ENCODE assay signal across 8 mouse cellular contexts in genomic region chr15:12196410-12197191, GRCm38 (mm10). TPM values are rescaled to one million over a fixed set of nuclear protein-coding genes. Genes with fewer than 3 reads are reported as not detected.
DNase-seq lines count a peak whose midpoint lies in the region; ATAC-seq and TF ChIP-seq lines count a peak whose summit lies in the region.

No protein-coding gene starts in this region.

- peak; percentile 29 for ATAC-seq in intestine, embryonic 16.5 days
- peak; percentile 56 for ATAC-seq in liver, postnatal 0 days
- ATAC-seq in neural tube, embryonic 12.5 days (ENCODE audit: low FRiP score, low read depth), result peak; percentile 77; the same call in 1 of the 2 replicates

- no peak for TF ChIP-seq EP300 in liver, postnatal 0 days (IDR thresholded peaks at IDR 0.05; ENCODE audit: low read depth)

- no peak overlapping the region for H3K4me3 ChIP-seq in intestine, embryonic 16.5 days (ENCODE audit: low read length)
- H3K4me3 ChIP-seq in liver, postnatal 0 days (ENCODE audit: low read depth, low read length), result no peak overlapping the region
- no peak overlapping the region for H3K4me3 ChIP-seq in neural tube, embryonic 12.5 days

- DNase-seq in 416B (ENCODE audit: low read depth) (peak; percentile 84), MN1 (ENCODE audit: low spot score) (peak; percentile 80)
- peak; percentile 68 to 82 for DNase-seq in cerebellum, postnatal 25 days
- DNase-seq in heart, adult 18-20 months, result peak; percentile 76 to 82
- DNase-seq in liver, postnatal 0 days, result peak; percentile 70
- peak; percentile 72 for DNase-seq in thymus, postnatal 25 days

- H3K9ac ChIP-seq in intestine, embryonic 16.5 days (ENCODE audit: low read depth, low read length), result no peak overlapping the region; the same call in 1 of the 2 replicates
- H3K9ac ChIP-seq in liver, postnatal 0 days (replicated peaks), result no peak overlapping the region
- H3K9ac ChIP-seq in neural tube, embryonic 12.5 days, result no peak overlapping the region

- no peaks in the 10 kb centered on the region for H3K9me3 ChIP-seq in intestine, embryonic 16.5 days (ENCODE audit: control insufficient read depth, low read length)
- H3K9me3 ChIP-seq in liver, postnatal 0 days (ENCODE audit: low read length), result no peaks in the 10 kb centered on the region
- no peaks in the 10 kb centered on the region for H3K9me3 ChIP-seq in neural tube, embryonic 12.5 days

- peak; percentile 81 for TF ChIP-seq CTCF in liver, postnatal 0 days (IDR thresholded peaks at IDR 0.05; ENCODE audit: low read depth)

- peaks cover 20% of the 10 kb centered on the region for H3K4me1 ChIP-seq in intestine, embryonic 16.5 days (ENCODE audit: control insufficient read depth, insufficient read depth, low read length)
- peaks cover 20% of the 10 kb centered on the region for H3K4me1 ChIP-seq in liver, postnatal 0 days (ENCODE audit: insufficient read depth)
- no peaks in the 10 kb centered on the region for H3K4me1 ChIP-seq in neural tube, embryonic 12.5 days

- H3K27me3 ChIP-seq in intestine, embryonic 16.5 days (replicated peaks; ENCODE audit: control insufficient read depth, insufficient read depth, low read length), result no peaks in the 10 kb centered on the region
- H3K27me3 ChIP-seq in liver, postnatal 0 days (ENCODE audit: insufficient read depth, low read length), result no peaks in the 10 kb centered on the region
- H3K27me3 ChIP-seq in neural tube, embryonic 12.5 days (replicated peaks), result no peaks in the 10 kb centered on the region

- no peak overlapping the region for H3K27ac ChIP-seq in intestine, embryonic 16.5 days (ENCODE audit: low read length)
- no peak overlapping the region for H3K27ac ChIP-seq in liver, postnatal 0 days (ENCODE audit: low read depth)
- no peak overlapping the region for H3K27ac ChIP-seq in neural tube, embryonic 12.5 days

- 38% methylated on average over 22 of the region's 22 CpGs for WGBS in intestine, embryonic 16.5 days
- 28% methylated on average over 22 of the region's 22 CpGs for WGBS in liver, postnatal 0 days (ENCODE audit: insufficient replicate concordance)
- WGBS in neural tube, embryonic 12.5 days, result 39% methylated on average over 22 of the region's 22 CpGs

- peak overlapping the region; percentile 32; the same call in 1 of the 2 replicates for H3K4me2 ChIP-seq in intestine, embryonic 16.5 days (ENCODE audit: low read depth, low read length)
- peak overlapping the region; percentile 4 for H3K4me2 ChIP-seq in liver, postnatal 0 days (ENCODE audit: low read depth, low read length)
- H3K4me2 ChIP-seq in neural tube, embryonic 12.5 days (replicated peaks), result peak overlapping the region; percentile 36

- no peaks in the 10 kb centered on the region for H3K36me3 ChIP-seq in intestine, embryonic 16.5 days (ENCODE audit: control insufficient read depth, insufficient read depth, low read length)
- no peaks in the 10 kb centered on the region for H3K36me3 ChIP-seq in liver, postnatal 0 days (replicated peaks; ENCODE audit: insufficient read depth, low read length)
- H3K36me3 ChIP-seq in neural tube, embryonic 12.5 days, result no peaks in the 10 kb centered on the region

RNA-seq across cellular contexts. Expression of gene Mtmr12, which starts 8.2 kb away (rescaled TPM):
- 10 to 100 TPM in 1 of 2 experiments, 1 to 10 TPM in 1; 9.9 to 10.7 TPM for total RNA-seq in heart, adult 18-20 months (2021)
- 16.4 and 16.6 TPM in 2 replicates for polyA plus RNA-seq in intestine, embryonic 16.5 days (2015; fragmentation: Nextera tagmentation; extraction: Ambion mirVana)
- 3.9 and 4.0 TPM in 2 replicates for polyA plus RNA-seq in liver, postnatal 0 days (2015; fragmentation: Nextera tagmentation; extraction: Ambion mirVana)
- polyA plus RNA-seq in neural tube, embryonic 12.5 days (2016; fragmentation: Nextera tagmentation; extraction: Ambion mirVana), result 12.4 and 14.0 TPM in 2 replicates
